Mouse (Mus musculus) heart, embryonic 16.5 days (tissue): ENCODE results near the gene Socs2. TPM values are rescaled to one million over a fixed set of nuclear protein-coding genes. Genes with fewer than 3 reads are reported as not detected.

Experiments used
- ATAC-seq: fragments of 200-750 bp; cut with Nextera tagmentation; replicated peaks from 2 replicates; pipeline ENCODE4 v1.8.0; 2017; ENCODE audit warnings: moderate number of reproducible peaks; ENCODE audit not compliant: insufficient read depth, low FRiP score; ENCODE audit errors: extremely low read depth
- H3K27ac ChIP-seq: fragments of 300-500 bp; sonication (generic); 2 replicates; pipeline ENCODE4 v1.5.1; 2014; ENCODE audit warnings: mild to moderate bottlenecking, low read length, control low read depth, moderate library complexity
- H3K27me3 ChIP-seq: fragments of 300-500 bp; sonication (generic); 2 replicates; pipeline ENCODE4 v1.6.1; 2014; ENCODE audit warnings: low read length, mixed read lengths; ENCODE audit not compliant: control insufficient read depth, insufficient read depth
- H3K36me3 ChIP-seq: fragments of 300-500 bp; sonication (generic); 2 replicates; pipeline ENCODE4 v1.6.1; 2014; ENCODE audit not compliant: control insufficient read depth, insufficient read depth
- H3K4me1 ChIP-seq: fragments of 300-500 bp; sonication (generic); 2 replicates; pipeline ENCODE4 v1.6.1; 2014; ENCODE audit warnings: low read length, mixed read lengths; ENCODE audit not compliant: control insufficient read depth, insufficient read depth
- H3K4me2 ChIP-seq: fragments of 300-500 bp; sonication (generic); 2 replicates; pipeline ENCODE4 v1.6.1; 2014; ENCODE audit warnings: low read depth, mild to moderate bottlenecking, control low read depth, low read length
- H3K4me3 ChIP-seq: fragments of 300-500 bp; sonication (generic); 2 replicates; pipeline ENCODE4 v1.5.1; 2014; ENCODE audit warnings: mild to moderate bottlenecking, control low read depth, low read length
- H3K9ac ChIP-seq: fragments of 300-500 bp; sonication (generic); 2 replicates; pipeline ENCODE4 v1.6.1; 2014; ENCODE audit warnings: low read length, control low read depth
- H3K9me3 ChIP-seq: fragments of 300-500 bp; sonication (generic); replicated peaks from 2 replicates; pipeline ENCODE4 v1.6.1; 2016; ENCODE audit warnings: low read length; ENCODE audit not compliant: control insufficient read depth
- WGBS: fragments of 180-500 bp; shearing (Covaris S2); extraction: QIAGEN DNeasy Blood & Tissue Kit; methylation state at CpG from one replicate; pipeline ENCODE4 v1.1.7; 2014; 5-methylcytosine and 5-hydroxymethylcytosine counted together
- polyA plus RNA-seq: library from polyadenylated mRNA; unstranded; fragments of >200 nt; fragmentation: Nextera tagmentation; extraction: Ambion mirVana; gene quantifications from 2 replicates; pipeline ENCODE4 v1.2.1, GENCODE M21; 2015

The Socs2 gene
- polyA plus RNA-seq, 1 experiment from 2014 or later = 33.9 TPM

- 82% methylated on average over 5 of the region's 5 CpGs for WGBS
- Histone ChIP-seq H3K36me3 (no peaks in the 10 kb centered on the region), H3K4me1 (no peaks in the 10 kb centered on the region), H3K9me3 (no peaks in the 10 kb centered on the region), H3K4me2 (no peak overlapping the region), H3K27ac (no peak overlapping the region), H3K4me3 (no peak overlapping the region), H3K9ac (no peak overlapping the region), H3K27me3 (no peaks in the 10 kb centered on the region)
- ATAC-seq = no peak
These were observed 36.3 kb upstream of the Socs2 start for GRCm38 (mm10) chr10:95453282-95453681.

GRCm38 (mm10) chr10:95449033-95449432 lies 32.1 kb upstream of the Socs2 start:
- no peak overlapping the region for H3K4me2 ChIP-seq
- ATAC-seq = no peak
- H3K9me3 ChIP-seq = no peaks in the 10 kb centered on the region
- no peaks in the 10 kb centered on the region for H3K36me3 ChIP-seq
- H3K4me1 ChIP-seq = no peaks in the 10 kb centered on the region
- no peaks in the 10 kb centered on the region for H3K27me3 ChIP-seq
- WGBS = 34% methylated on average over 6 of the region's 6 CpGs
- H3K27ac ChIP-seq = no peak overlapping the region
- H3K4me3 ChIP-seq = no peak overlapping the region
- H3K9ac ChIP-seq = no peak overlapping the region

- no peak; the same call in 1 of the 2 replicates for ATAC-seq
- no peaks in the 10 kb centered on the region for H3K27me3 ChIP-seq
- H3K36me3 ChIP-seq = no peaks in the 10 kb centered on the region
- H3K27ac ChIP-seq = no peak overlapping the region
- no peak overlapping the region for H3K9ac ChIP-seq
- H3K9me3 ChIP-seq = no peaks in the 10 kb centered on the region
- no peak overlapping the region for H3K4me3 ChIP-seq
- 87% methylated on average over 16 of the region's 16 CpGs for WGBS
- no peak overlapping the region for H3K4me2 ChIP-seq
- H3K4me1 ChIP-seq = no peaks in the 10 kb centered on the region
These were observed 31.0 kb upstream of the Socs2 start for GRCm38 (mm10) chr10:95447954-95448353.

GRCm38 (mm10) chr10:95445104-95446056 lies 28.4 kb upstream of the Socs2 start:
- no peak overlapping the region for H3K4me2 ChIP-seq
- ATAC-seq = no peak
- H3K27me3 ChIP-seq = no peaks in the 10 kb centered on the region
- no peaks in the 10 kb centered on the region for H3K4me1 ChIP-seq
- no peak overlapping the region for H3K9ac ChIP-seq
- no peak overlapping the region for H3K4me3 ChIP-seq
- WGBS = 68% methylated on average over 18 of the region's 18 CpGs
- no peaks in the 10 kb centered on the region for H3K9me3 ChIP-seq
- no peak overlapping the region for H3K27ac ChIP-seq
- no peaks in the 10 kb centered on the region for H3K36me3 ChIP-seq

GRCm38 (mm10) chr10:95442334-95442733 lies 25.4 kb upstream of the Socs2 start:
- Histone ChIP-seq H3K4me2 (no peak overlapping the region), H3K9me3 (no peaks in the 10 kb centered on the region), H3K4me1 (0 out of 2 replicates have a peak, but pooled peaks cover 3% of the 10 kb centered on the region), H3K36me3 (no peaks in the 10 kb centered on the region), H3K9ac (no peak overlapping the region), H3K4me3 (no peak overlapping the region), H3K27ac (no peak overlapping the region), H3K27me3 (no peaks in the 10 kb centered on the region)
- no peak for ATAC-seq
- 80% methylated on average over 4 of the region's 4 CpGs for WGBS

- H3K27ac ChIP-seq = no peak overlapping the region
These were observed 23.6 kb upstream of the Socs2 start for GRCm38 (mm10) chr10:95440566-95440965.

GRCm38 (mm10) chr10:95439718-95440339 lies 22.8 kb upstream of the Socs2 start:
- no peak overlapping the region for H3K27ac ChIP-seq
- H3K4me3 ChIP-seq = no peak overlapping the region
- ATAC-seq = no peak
- no peaks in the 10 kb centered on the region for H3K36me3 ChIP-seq
- no peak overlapping the region for H3K9ac ChIP-seq
- H3K4me2 ChIP-seq = no peak overlapping the region
- H3K4me1 ChIP-seq = 0 out of 2 replicates have a peak, but pooled peaks cover 3% of the 10 kb centered on the region
- H3K9me3 ChIP-seq = no peaks in the 10 kb centered on the region
- no peaks in the 10 kb centered on the region for H3K27me3 ChIP-seq
- 73% methylated on average over 10 of the region's 10 CpGs for WGBS

More at GRCm38 (mm10) chr10:95440566-95440965, 23.6 kb upstream of the Socs2 start:
- Histone ChIP-seq H3K4me3 (no peak overlapping the region), H3K36me3 (no peaks in the 10 kb centered on the region), H3K9me3 (no peaks in the 10 kb centered on the region), H3K4me2 (no peak overlapping the region), H3K27me3 (no peaks in the 10 kb centered on the region), H3K4me1 (0 out of 2 replicates have a peak, but pooled peaks cover 3% of the 10 kb centered on the region), H3K9ac (no peak overlapping the region)
- ATAC-seq = no peak
- 56% methylated on average over 2 of the region's 2 CpGs for WGBS

- Histone ChIP-seq H3K4me2 (no peak overlapping the region), H3K4me1 (0 out of 2 replicates have a peak, but pooled peaks cover 3% of the 10 kb centered on the region), H3K36me3 (no peaks in the 10 kb centered on the region), H3K9ac (no peak overlapping the region), H3K9me3 (no peaks in the 10 kb centered on the region), H3K27ac (no peak overlapping the region), H3K4me3 (no peak overlapping the region), H3K27me3 (no peaks in the 10 kb centered on the region)
- ATAC-seq = no peak
- 16% methylated on average over 11 of the region's 11 CpGs for WGBS
These were observed 22.0 kb upstream of the Socs2 start for GRCm38 (mm10) chr10:95438941-95439340.

GRCm38 (mm10) chr10:95430271-95430670 lies 13.3 kb upstream of the Socs2 start:
- Histone ChIP-seq H3K9ac (no peak overlapping the region), H3K4me2 (no peak overlapping the region), H3K4me3 (no peak overlapping the region), H3K27me3 (no peaks in the 10 kb centered on the region), H3K36me3 (no peaks in the 10 kb centered on the region), H3K27ac (no peak overlapping the region), H3K4me1 (no peaks in the 10 kb centered on the region), H3K9me3 (no peaks in the 10 kb centered on the region)
- ATAC-seq = no peak
- 88% methylated on average over 10 of the region's 10 CpGs for WGBS
